Comparison of ENCODE assay signal across 9 mouse cellular contexts in the genomic region with DNA sequence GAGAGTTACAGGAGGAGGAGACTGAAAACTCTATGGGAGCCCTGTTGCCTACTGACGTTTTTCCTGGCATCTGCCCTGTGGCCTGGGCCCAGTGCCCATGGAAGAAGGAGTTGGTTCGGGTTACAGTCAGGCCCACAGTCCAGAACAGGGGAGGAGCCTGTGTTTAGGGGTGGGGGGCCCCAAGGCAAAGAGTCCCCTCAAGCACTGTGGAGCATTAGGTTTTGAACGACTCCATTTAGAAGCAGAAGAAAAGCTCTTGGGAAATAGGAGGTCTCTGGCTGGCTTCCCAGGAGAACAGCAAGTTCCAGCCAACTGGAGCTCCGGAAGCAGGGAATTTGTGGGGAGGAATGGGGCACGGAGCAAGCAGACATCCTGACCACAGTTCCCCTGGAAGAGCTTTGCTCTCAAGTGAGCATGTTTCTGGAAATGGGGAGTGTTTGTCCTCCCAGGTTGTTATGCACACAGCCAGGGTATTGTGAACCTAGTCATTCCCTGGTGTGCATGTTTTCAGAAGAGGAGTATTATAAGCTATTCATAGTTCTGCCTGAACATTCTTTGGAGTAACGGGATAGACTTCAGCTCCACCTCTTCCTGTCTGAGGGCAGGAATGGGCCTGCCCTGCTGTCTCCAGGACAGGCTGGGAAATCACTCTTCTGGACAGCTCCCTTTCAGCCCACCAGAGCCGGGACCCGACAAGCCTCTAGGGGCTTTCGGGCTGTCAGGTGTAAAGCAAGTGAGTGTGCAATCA. TPM values are rescaled to one million over a fixed set of nuclear protein-coding genes. Genes with fewer than 3 reads are reported as not detected.
DNase-seq lines count a peak whose midpoint lies in the region; ATAC-seq and TF ChIP-seq lines count a peak whose summit lies in the region.
"Had no signal": no experiment of that assay in that cellular context is flagged by ENCODE, and none has a peak within 500 bp of the region (broad histone marks: within the 10 kb centered on the region; RNA-seq: fewer than 3 reads in every experiment).

No protein-coding gene starts in this region.

- no peaks in the 10 kb centered on the region for H3K36me3 ChIP-seq in forebrain, embryonic 10.5 days (replicated peaks)
- H3K36me3 ChIP-seq in forebrain, embryonic 11.5 days (ENCODE audit: control insufficient read depth, insufficient read depth, low read length), result no peaks in the 10 kb centered on the region
- H3K36me3 ChIP-seq in embryonic facial prominence, embryonic 12.5 days, result no peaks in the 10 kb centered on the region
- H3K36me3 ChIP-seq in myocyte (ENCODE audit: control insufficient read depth, insufficient read depth), result no peaks in the 10 kb centered on the region
- H3K36me3 ChIP-seq: liver, embryonic 15.5 days had no signal

- peak; percentile 15 for TF ChIP-seq POLR2A in myocyte (IDR thresholded peaks at IDR 0.05; ENCODE audit: insufficient read length, low read depth)

- H3K4me2 ChIP-seq in forebrain, embryonic 11.5 days (ENCODE audit: low read depth, low read length, severe bottlenecking), result no peak overlapping the region
- no peak overlapping the region for H3K4me2 ChIP-seq in embryonic facial prominence, embryonic 12.5 days (replicated peaks)
- peak overlapping the region; percentile 69 for H3K4me2 ChIP-seq in myocyte (ENCODE audit: low read depth)
- H3K4me2 ChIP-seq: liver, embryonic 15.5 days had no signal

- no peak overlapping the region for H3K4me3 ChIP-seq in forebrain, embryonic 10.5 days
- H3K4me3 ChIP-seq in forebrain, embryonic 11.5 days (ENCODE audit: low read depth, low read length), result no peak overlapping the region
- H3K4me3 ChIP-seq in embryonic facial prominence, embryonic 12.5 days, result no peak overlapping the region
- peak overlapping the region; percentile 6 for H3K4me3 ChIP-seq in myocyte
- H3K4me3 ChIP-seq: liver, embryonic 15.5 days had no signal

- H3K27me3 ChIP-seq in forebrain, embryonic 10.5 days (ENCODE audit: poor library complexity, severe bottlenecking), result no peaks in the 10 kb centered on the region
- H3K27me3 ChIP-seq in forebrain, embryonic 11.5 days (ENCODE audit: control insufficient read depth, insufficient read depth, low read length), result no peaks in the 10 kb centered on the region
- H3K27me3 ChIP-seq in embryonic facial prominence, embryonic 12.5 days, result no peaks in the 10 kb centered on the region
- no peaks in the 10 kb centered on the region for H3K27me3 ChIP-seq in myocyte (ENCODE audit: control insufficient read depth, insufficient read depth, insufficient read length)
- H3K27me3 ChIP-seq: liver, embryonic 15.5 days had no signal

- no peak overlapping the region for H3ac ChIP-seq in myocyte (ENCODE audit: control insufficient read depth, insufficient read length)

- no peak for ATAC-seq in forebrain, embryonic 11.5 days (replicated peaks; ENCODE audit: low FRiP score)
- ATAC-seq in embryonic facial prominence, embryonic 12.5 days (ENCODE audit: insufficient number of reproducible peaks, insufficient read depth, low FRiP score, low TSS enrichment), result peak; percentile 57; the same call in 1 of the 2 replicates

- no peaks in the 10 kb centered on the region for H3K79me2 ChIP-seq in myocyte (ENCODE audit: control insufficient read depth, insufficient read depth)

- peak overlapping the region; percentile 31 for H3K27ac ChIP-seq in forebrain, embryonic 10.5 days
- H3K27ac ChIP-seq in forebrain, embryonic 11.5 days (ENCODE audit: low read depth, low read length), result no peak overlapping the region
- H3K27ac ChIP-seq in embryonic facial prominence, embryonic 12.5 days, result peak overlapping the region; percentile 64
- H3K27ac ChIP-seq: liver, embryonic 15.5 days had no signal

- H3K4me1 ChIP-seq in forebrain, embryonic 10.5 days, result peaks cover 37% of the 10 kb centered on the region
- no peaks in the 10 kb centered on the region for H3K4me1 ChIP-seq in forebrain, embryonic 11.5 days (replicated peaks; ENCODE audit: control insufficient read depth, insufficient read depth, low read length)
- peaks cover 10% of the 10 kb centered on the region; the same call in 1 of the 2 replicates for H3K4me1 ChIP-seq in embryonic facial prominence, embryonic 12.5 days
- H3K4me1 ChIP-seq: liver, embryonic 15.5 days had no signal

- no peak overlapping the region for H3K9ac ChIP-seq in forebrain, embryonic 11.5 days (ENCODE audit: low read length)
- no peak overlapping the region for H3K9ac ChIP-seq in embryonic facial prominence, embryonic 12.5 days
- H3K9ac ChIP-seq: liver, embryonic 15.5 days had no signal

- no peak for DNase-seq in forebrain, embryonic 10.5 days (ENCODE audit: extremely low spot score, low spot score)
- no peak for DNase-seq in forebrain, embryonic 11.5 days (ENCODE audit: low spot score)
- DNase-seq in heart, adult 18-20 months, result peak; percentile 95
- DNase-seq in kidney, adult 11 months, result peak; percentile 77
- DNase-seq in left cerebral cortex, postnatal 14 days (ENCODE audit: low spot score in 2 of 2), result peak; percentile 80 to 93
- DNase-seq in urinary bladder, adult 18-20 months (ENCODE audit: low spot score in 2 of 2), result peak; percentile 9 to 67

- no peaks in the 10 kb centered on the region for H3K9me3 ChIP-seq in forebrain, embryonic 10.5 days
- no peaks in the 10 kb centered on the region for H3K9me3 ChIP-seq in forebrain, embryonic 11.5 days (ENCODE audit: control insufficient read depth, low read length)
- no peaks in the 10 kb centered on the region for H3K9me3 ChIP-seq in embryonic facial prominence, embryonic 12.5 days
- H3K9me3 ChIP-seq: liver, embryonic 15.5 days had no signal

- WGBS in forebrain, embryonic 10.5 days, result 36% methylated on average over 9 of the region's 9 CpGs
- 32% methylated on average over 9 of the region's 9 CpGs for WGBS in forebrain, embryonic 11.5 days
- WGBS in embryonic facial prominence, embryonic 12.5 days, result 18% methylated on average over 9 of the region's 9 CpGs

- intact Hi-C loops in left cerebral cortex, postnatal 14 days (cut with DNase I), result no loop called here

TF ChIP-seq in myocyte, 11 proteins besides CTCF, POLR2A, EP300 and RAD21:
- TF ChIP-seq POLR2AphosphoS2 (IDR thresholded peaks at IDR 0.05; ENCODE audit: insufficient read length, low read depth) (no peak), MYOD1 (IDR thresholded peaks at IDR 0.05; ENCODE audit: control insufficient read depth in 1 of 3, insufficient read length in 2 of 3, low read depth in 2 of 3) (no peak), REST (IDR thresholded peaks at IDR 0.05; ENCODE audit: insufficient read depth, insufficient read length) (no peak), CEBPB (IDR thresholded peaks at IDR 0.05; ENCODE audit: insufficient read depth, poor library complexity, severe bottlenecking) (no peak), SRF (IDR thresholded peaks at IDR 0.05; ENCODE audit: control insufficient read depth, insufficient read length, low read depth) (no peak), TCF12 (IDR thresholded peaks at IDR 0.05; ENCODE audit: insufficient read depth, poor library complexity, severe bottlenecking) (no peak), MAX (IDR thresholded peaks at IDR 0.05; ENCODE audit: low read depth) (no peak)

RNA-seq across cellular contexts. Expression of a gene that starts 28.2 kb away (rescaled TPM):
- polyA plus RNA-seq in forebrain, embryonic 10.5 days (2016; fragmentation: Nextera tagmentation; extraction: Ambion mirVana), result 26.5 and 27.2 TPM in 2 replicates
- polyA plus RNA-seq in forebrain, embryonic 11.5 days (2014; fragmentation: Nextera tagmentation; extraction: Ambion mirVana), result 28.6 and 28.8 TPM in 2 replicates
- 43.1 and 44.6 TPM in 2 replicates for polyA plus RNA-seq in embryonic facial prominence, embryonic 12.5 days (2016; fragmentation: Nextera tagmentation; extraction: Ambion mirVana)
- 10 to 100 TPM; 31.4 to 33.2 TPM for total RNA-seq in heart, adult 18-20 months (2021)
- total RNA-seq in left cerebral cortex, postnatal 14 days (2021), result 100 to 1,000 TPM in 1 of 2 experiments, 10 to 100 TPM in 1; 95.2 to 103 TPM
- polyA plus RNA-seq in myocyte (2012; fragmentation: generic; extraction: Trizol), result 0.10 TPM

Comparison
In these comparisons a context has a peak if more than half of its experiments do, and no peak if none do; other contexts are left out.
1. DNase-seq: peak in heart, adult 18-20 months (2 of 2), kidney, adult 11 months (single experiment), left cerebral cortex, postnatal 14 days (2 of 2) and urinary bladder, adult 18-20 months (2 of 2); none in forebrain, embryonic 10.5 days (single experiment) and forebrain, embryonic 11.5 days (single experiment).
2. RNA of a gene that starts 28.2 kb away (polyA plus RNA-seq): 43.1 to 44.6 TPM in embryonic facial prominence, embryonic 12.5 days, 28.6 to 28.8 TPM in forebrain, embryonic 11.5 days and 26.5 to 27.2 TPM in forebrain, embryonic 10.5 days; 0.10 TPM in myocyte (single experiment); every median in the first group is over 10 times any median in the second.